Mouse (Mus musculus): ENCODE measurements around the gene Gprc5b.

GRCm38 (mm10) chr7:118949749-118950148, 45.3 kb downstream of the Gprc5b start:
- TF ChIP-seq CTCF (IDR thresholded peaks at IDR 0.05; ENCODE audit: borderline replicate concordance, insufficient read depth, low read length), result no peak
- TF ChIP-seq POLR2A (IDR thresholded peaks at IDR 0.05; ENCODE audit: low read depth, low read length), result no peak

All from embryonic fibroblast, embryonic 13.5 days (primary cell).